Mouse (Mus musculus) embryo, embryonic 10.5 days (tissue): ENCODE results near the gene Prorsd1.
"Not testable (repeated sequence)": the region's sequence is repeated elsewhere in the genome, so short reads cannot be mapped to it uniquely, and the experiment has no call there.

Experiments
- DNase-seq: peaks from one replicate; pipeline ENCODE4 v3.0.0-alpha.2; 2015; ENCODE audit warnings: low spot score

Gene Prorsd1

DNA sequence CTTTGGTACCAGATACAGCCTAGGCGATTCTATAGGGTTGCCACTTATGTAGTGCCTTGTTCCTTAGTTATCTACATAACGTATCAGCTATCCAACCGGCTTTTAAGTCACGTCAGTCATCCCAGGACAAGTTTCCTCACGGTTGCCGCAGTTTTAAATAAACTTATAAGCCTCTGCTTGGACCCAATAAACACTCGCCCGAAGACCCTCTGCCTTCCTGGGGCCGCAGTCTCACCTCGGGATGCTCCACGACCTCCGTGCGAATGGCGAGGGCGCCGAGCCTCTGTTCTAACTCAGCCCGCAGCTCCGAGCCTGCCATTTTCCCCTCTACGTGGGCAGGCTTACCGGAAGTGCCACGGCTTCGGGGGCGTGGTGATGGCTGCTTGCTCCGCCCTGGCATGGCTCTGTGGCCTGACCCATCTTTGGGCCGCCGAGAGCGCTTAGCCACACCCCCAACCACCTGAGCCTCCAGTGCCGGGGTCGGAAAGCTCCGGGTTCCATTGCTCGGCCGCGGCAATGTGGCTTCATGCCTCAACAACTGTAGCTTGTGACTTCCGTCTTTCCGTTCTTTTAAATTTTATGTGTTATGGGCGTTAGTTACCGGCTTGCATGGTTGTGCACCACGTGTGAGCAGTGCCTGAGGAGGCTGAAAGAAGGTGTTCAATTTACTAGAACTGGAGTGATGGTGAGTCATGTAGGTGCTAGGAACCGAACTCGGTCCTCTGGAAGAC, at the start of gene Prorsd1:
Prorsd1 (minus strand) TSS at position 352 of the 731 bp plus-strand sequence.
- DNase-seq = peak; percentile 95

DNA sequence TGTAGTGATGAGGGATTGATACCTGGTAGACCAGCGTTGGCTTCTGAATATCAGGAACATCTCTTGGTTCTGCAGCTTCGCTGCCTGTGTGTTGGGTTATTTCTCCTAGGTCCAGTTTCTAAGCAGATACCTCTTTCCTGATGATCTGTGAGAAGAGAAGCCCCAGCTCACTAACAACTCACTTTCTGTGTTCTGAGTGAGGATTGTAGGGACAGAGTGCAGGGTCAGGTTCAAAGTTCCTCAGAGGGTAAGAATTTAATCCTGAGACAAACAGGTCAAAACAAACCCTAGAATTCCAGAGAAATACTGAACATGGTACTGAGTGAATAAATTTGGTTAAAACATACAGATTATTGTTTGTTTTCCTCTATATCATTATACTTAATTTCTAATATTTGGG, 48.6 kb upstream of the Prorsd1 start:
- no peak for DNase-seq

DNA sequence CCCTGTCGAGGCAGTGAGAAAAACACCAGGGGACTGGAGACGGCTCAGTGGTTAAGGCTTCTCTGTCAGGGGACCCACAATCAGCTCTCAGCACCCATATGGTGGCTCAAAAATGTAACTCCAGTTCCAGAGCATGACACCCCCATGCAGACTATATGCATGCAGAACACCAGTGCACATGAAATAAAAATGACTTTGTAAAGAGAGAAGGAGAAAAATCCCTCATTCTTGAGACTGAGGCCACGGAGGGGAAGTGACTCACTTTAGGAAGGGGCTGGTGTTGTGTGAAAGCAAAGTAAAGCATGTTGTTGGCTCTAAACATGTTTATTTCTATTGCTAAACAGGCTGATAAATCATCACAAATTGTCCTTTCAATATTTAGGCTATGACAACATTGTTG, 46.2 kb upstream of the Prorsd1 start:
- DNase-seq = no peak

DNA sequence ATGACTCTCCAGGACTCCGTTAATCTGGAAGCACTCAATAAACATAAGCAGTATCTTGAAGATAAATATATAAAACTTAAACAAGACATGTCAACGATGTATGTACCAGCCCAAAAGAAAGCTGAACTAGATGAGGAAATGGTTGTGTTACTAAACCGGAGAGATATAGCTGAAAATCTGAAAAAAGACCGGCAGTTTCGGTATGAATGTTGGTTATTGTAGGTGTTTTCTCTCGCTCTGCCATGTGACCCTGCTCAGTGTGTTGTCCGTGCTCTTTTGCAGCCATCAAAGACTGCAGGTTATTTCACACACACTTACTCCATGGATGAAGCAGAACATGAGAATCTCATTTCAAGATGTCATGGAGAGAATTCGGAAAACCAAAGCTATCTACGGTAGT, 45.6 kb upstream of the Prorsd1 start:
- DNase-seq = no peak

DNA sequence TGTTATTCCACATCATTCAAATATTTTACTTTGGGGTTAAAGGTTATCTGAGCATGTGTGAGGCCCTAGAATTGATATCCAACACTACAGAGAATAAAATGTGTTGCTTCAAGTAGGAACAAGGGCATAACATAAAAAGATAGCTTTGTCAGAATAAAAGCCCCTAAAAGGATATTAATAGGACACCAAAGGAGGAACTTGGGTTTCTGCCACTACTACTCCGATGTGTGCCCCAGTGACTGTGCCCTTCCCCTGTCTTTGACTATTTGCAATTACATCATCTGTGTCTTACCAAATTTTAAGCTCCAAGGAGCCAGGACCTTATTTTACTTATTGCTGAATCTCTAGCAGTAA, 34.6 kb upstream of the Prorsd1 start:
- DNase-seq = no peak

DNA sequence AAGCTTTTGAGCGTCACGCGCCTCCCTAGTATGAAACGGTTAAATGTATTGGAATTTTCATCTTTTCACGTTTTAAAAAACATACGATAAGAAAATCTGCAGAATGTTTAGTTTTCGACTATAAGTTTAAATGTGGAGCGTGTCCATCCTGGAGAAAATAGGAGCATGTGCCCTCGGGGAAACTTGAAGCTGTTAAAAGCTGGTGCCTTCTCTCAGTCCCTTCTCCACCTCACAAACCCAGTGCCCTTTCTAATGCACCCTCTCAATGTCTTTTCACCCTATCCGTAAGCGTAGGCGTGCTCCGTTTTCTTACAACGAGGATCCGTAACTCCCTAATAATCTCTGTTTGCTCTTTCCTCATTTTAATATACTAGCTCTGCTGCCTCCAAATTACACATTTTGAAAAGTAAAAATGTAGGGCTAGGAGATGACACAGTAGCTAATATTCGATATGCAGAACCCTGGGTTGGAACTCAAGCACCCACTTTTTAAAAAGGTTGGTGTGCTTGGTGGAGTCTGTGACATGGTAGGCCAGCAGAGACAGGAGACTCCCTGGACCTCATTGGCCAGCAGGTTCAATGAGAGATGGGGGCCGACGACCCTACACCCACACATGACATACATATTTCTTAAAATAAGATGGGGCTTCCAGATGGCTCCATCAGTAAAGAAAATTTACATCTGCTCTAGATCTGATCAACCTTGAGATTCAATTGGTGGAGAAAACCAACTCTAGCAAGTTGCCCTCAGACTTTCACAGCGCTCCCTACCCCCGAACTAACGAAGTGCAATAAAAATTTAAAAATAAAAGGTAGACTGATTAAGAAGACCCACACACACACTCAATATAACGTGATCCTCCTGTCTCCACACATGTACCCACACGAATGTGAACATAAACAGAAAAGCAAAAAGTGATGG, 33.9 kb upstream of the Prorsd1 start:
- no peak for DNase-seq

DNA sequence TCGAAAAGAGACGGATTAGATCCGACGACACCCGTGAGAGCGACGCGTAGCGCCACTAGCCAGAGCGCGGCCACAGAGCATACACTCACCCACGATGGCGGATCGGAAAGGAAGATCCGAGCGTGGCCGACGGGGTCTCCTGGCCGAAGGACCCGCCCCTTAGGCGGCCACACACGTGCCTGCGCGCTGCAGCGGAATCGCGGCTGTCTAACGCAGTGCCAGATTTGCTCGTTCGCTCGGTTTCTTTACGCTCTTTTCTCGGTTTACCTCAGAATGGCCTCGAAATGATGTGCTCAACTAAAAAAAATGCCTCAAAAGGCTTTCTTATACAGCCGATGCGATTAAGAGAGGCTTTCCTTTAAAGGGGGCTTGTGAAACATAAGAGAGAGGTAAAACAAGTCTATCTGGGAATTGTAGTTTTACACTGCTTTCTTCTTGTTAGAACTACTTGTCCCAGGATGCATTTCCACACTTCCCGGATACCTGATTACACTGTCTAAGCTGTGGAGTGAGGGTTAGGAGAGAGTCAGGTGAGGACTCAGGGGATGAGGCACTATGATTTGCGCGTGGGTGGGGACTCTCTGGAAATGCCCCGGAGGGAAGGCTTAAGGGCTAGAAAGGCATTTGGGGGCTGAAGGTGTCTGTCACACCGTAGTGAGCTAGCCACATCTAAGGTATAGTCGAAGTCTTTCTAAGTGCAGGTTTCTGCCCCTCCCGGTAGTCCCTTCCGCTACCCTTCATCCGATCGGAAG, 33.1 kb upstream of the Prorsd1 start, which contains the start of the genes Clhc1 and Rps27a:
Clhc1 (plus strand) TSS at position 199 of the 752 bp plus-strand sequence.
Rps27a (minus strand) TSS at position 358 of the 752 bp plus-strand sequence.
- peak; percentile 93 for DNase-seq

DNA sequence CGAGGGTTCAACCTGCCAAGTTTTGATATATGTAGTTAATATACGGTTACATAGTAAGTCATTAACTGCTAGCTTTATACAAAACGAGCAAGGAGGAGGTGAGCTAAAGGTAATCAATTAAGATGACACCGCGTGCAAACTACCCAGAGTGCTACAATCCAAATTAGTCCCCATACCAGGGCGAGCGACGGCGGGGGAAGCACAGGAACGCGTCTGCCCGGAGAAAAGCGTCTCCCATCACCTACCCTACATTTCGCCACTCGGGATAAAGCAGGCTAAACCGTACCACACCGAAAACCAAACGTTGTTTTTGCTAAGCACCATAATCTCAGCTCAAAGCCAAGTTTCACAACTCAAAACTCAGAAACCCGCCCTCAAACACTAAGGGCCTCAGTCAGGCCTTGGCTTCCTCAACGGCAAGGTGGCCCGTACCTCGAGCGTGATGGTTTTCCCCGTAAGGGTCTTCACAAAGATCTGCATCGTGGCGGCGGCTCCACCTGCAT, 32.5 kb upstream of the Prorsd1 start:
- DNase-seq = no peak

DNA sequence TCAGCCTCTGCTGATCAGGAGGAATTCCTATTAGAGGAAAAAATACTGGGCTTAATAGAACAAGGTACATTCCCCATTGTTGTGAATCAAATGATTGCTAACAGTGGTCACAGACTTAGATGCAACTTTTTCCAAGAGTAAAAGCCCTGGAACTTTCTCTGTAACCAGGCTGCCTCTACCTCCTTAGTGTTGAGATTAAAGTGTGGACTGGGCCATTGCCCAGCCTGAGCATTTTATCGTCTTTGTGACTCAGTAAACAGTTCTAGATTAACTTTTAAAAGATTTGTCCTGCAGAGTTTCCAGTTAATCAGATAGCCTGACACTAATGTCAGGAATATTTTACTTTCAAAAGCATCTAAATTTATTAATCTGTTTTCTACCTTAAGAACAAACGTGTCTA, 31.9 kb upstream of the Prorsd1 start:
- DNase-seq = peak; percentile 4

DNA sequence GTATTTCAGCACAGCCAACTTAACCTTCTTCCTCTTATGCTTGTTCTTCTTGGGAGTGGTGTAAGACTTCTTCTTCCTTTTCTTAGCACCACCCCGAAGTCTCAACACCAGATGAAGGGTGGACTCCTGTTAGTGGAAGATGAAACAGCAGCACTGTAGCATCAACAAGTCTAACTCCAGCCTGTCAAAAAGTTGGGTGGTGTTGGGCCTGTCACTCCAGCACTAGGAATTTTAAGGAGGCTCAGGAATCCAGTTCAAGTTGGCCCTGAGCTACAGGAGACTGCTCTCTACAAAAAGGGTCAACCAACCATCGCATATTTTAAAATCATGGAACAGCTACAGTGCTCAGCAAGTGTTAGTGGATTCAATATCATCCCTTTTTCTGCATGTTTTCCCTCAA, 31.5 kb upstream of the Prorsd1 start:
- DNase-seq = not testable (repeated sequence)

DNA sequence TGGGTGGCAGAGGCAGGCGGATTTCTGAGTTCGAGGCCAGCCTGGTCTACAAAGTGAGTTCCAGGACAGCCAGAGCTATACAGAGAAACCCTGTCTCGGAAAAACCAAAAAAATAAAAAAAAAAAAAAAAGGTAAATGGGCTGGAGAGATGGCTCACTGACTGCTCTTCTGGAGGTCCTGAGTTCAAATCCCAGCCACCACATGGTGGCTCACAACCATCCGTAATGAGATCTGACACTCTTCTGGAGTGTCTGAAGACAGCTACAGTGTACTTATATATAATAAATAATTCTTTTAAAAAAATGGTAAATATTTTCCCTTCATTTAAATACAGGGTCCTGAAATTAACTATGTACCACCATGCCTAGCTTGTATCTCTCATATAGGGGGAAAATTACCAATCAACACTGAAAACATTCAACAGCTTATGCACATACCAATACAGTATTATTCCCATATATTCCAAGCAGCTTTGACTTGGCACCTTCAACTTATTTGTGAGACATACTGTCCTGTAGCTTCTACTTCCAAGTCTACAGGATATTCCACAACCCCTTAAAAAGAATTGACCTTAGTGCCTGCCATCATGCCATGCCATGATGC, 30.4 kb upstream of the Prorsd1 start:
- peak; percentile 13 for DNase-seq

DNA sequence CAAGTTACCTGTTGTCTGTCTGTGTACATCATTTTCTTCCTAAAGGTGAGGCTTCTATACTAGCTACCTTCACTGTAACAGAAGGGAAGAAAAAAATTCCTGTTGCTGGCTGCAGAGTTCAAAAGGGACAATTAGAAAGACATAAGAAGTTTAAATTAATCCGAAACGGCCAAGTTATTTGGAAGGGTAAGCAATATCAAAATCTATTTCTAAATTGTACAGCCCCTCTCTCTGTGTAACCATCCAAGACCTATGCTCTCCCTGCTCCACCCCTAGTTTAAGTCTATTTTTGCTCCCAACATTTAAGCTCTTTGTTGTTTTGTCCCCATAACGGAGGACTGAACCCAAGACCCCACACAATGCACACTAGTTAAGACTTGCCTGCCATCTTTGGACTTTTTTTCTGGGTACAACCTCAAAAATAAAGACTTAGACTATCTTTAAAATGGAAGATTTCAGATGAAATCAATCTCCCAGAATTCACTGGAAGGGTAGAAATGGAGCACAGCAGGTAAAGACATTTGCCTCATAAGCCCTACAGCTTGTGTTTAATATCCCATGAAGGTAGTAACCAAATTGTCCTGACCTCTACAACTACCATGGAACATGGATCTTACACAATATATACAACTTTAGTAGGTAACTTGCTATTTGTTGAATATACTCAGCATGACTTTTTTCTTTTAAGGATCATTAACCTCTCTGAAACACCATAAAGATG, 29.6 kb upstream of the Prorsd1 start:
- DNase-seq = peak; percentile 5

DNA sequence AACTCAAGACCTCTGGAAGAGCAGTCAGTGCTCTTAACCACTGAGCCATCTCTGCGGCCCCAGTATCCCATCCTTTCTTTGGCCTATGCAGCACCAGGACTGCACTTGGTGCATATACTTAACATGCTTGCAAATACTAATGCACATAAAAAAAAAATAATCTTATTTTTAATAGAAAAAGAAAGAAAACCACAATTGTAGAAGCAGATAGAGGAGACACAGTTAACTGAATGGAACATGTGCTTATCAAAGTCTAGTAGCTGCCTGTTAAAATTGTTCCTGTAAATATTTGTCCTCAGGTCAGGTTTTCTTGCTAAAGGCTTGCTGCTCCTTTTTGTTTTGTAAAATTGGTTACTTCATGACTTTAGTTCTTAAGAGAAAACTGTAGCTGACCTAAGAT, 23.4 kb upstream of the Prorsd1 start:
- DNase-seq = no peak

DNA sequence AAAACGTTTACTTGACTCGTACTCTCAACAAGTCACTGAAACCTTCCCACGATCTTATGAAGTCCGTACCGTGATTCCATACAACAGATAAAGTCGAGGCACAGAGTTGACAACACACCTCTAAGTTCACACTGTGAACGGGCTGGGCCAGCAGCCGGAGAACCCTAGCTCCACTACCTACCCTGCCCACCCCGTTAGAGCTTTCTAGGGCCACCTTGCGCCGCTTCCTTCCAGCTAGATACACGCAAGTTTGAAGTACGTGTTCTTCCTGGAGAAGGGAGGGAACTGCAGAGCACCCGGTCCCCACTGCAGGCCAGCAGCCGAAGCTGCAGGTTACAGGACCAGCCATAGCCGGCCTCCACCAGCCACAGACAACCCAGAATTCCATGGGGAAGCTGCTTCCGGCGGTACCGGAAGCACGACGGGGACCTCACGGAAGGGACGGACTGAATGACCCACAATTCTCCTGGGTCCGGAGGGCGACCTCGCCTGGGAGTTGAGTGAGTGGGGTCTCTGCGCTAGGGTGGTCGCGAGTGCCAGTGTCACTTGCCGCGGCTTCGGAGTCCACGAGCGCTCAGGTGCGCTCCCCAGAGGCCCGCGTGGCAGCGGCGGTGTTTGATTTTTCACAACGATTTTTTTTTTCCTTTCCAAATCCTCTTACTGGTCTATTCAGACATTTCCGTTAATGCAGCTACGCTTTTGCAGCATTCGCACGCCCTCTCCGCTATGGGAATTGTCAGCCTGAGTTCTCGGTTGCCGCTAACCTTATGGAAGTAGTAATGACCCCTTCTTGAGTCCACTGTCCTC, 11.4 kb upstream of the Prorsd1 start, which contains the start of gene Mtif2:
Mtif2 (plus strand) TSS at position 421 of the 807 bp plus-strand sequence.
- peak; percentile 91 for DNase-seq

DNA sequence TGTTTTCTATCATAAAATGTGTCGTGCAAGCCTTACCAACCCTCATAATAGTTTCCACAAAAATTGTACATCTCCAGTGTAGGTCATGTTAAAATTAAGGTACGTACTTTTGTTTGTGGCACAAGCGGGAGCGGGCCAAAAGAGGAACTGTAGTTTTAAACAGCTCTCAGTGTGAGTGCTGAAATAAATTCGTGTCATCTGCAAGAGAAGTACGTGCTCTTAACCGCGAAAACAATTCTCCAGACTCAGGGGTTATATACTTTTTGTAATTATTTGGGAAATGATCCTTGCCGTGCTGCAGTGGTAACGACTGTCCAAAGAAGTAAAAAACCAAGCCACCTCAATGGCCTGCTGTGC, 530 bp downstream of the Prorsd1 start:
- DNase-seq = no peak

DNA sequence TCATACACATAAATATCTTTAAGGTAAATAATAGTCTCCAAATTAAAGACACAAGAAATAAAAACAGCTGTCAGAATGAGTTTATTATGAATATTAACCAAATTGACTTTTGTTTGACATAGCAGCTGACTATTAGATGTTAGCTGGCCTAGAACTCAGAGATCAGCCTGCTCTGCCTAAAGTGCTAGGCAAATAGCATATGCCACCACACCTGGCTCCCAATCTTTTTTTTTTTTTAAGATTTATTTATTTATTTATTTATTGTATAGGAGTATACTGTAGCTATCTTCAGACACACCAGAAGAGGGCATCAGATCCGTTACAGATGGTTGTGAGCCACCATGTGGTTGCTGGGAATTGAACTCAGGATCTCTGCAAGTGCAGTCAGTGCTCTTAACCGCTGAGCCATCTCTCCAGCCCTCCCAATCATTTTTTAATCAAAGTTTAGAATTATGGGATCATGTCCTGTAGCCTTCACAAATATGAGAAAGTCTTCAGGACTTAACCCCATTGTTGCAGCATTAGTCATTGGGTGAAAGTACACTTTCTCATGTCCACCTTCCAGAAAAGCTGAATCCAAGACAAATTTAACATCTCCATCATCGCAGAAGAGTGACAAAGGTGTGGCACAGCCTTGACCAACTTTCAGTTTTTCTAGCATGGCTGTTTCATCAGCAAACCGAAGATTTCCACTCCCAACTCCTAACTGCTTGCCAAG, 1.9 kb downstream of the Prorsd1 start:
- no peak for DNase-seq

DNA sequence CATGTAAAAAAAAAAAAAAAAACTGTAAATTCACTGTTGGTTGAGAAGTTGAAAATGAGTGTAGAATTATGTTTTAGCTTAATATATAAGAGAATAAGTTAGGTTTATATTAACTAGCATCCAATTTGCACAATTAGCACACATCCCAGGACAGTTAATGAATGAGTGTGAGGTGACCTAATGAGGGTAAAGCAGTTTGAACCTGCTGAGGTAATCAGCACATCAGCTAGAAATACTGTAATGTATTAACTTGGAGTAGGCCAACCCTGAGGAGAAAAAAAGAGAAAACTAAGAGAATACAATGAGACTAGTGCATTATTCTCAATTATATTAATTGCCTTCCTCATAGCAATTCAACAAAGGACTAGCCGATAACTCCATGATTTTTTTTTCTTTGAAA, 5.4 kb downstream of the Prorsd1 start:
- DNase-seq = no peak

DNA sequence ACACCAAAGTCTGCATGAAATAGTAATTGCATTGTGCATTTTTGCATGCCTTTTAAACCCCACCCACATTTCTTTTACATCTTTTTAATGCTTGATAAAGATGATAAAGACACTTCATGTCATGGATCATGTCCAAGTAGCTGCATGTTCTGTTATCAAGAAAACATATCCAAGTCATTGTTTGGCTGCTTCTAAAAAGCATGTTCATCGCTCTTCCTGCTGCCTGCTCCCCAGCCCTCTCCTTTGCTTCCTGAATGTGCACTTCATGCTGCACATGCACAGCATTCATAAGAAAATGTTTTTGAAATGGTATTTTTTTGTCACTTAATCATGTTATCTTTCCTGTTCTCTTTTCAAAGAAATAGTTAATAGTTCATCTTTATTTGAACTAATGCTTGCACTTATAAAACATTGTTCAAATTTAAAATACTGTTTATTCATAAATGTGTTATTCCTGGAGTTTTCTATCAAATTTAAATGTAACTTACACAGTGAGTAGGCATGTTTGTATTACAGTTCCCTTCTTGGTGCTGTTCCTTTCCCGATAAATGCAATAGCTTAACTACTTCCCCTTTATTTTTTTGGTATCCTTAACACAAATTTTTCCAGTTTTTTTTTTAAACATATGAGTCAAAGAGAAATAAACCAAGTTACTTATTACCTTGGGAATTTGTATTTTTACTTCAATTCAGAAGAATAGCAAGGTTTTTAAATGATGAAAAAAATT, 9.8 kb downstream of the Prorsd1 start:
- DNase-seq = no peak
